Mouse (Mus musculus) forebrain, embryonic 11.5 days (tissue): ENCODE results near the gene Prelid1. TPM values are rescaled to one million over a fixed set of nuclear protein-coding genes. Genes with fewer than 3 reads are reported as not detected.

Experiments
- ATAC-seq: fragments of 200-750 bp; cut with Nextera tagmentation; replicated peaks from 2 replicates; pipeline ENCODE4 v1.8.0; 2017; ENCODE audit warnings: moderate TSS enrichment; ENCODE audit not compliant: low FRiP score
- DNase-seq: peaks from one replicate; pipeline ENCODE4 v3.0.0-alpha.2; 2017; ENCODE audit warnings: low spot score
- H3K27ac ChIP-seq: fragments of 300-500 bp; sonication (generic); 2 replicates; pipeline ENCODE4 v1.5.1; 2014; ENCODE audit warnings: low read depth, low read length
- H3K27me3 ChIP-seq: fragments of 300-500 bp; sonication (generic); 2 replicates; pipeline ENCODE4 v1.6.1; 2014; ENCODE audit warnings: mild to moderate bottlenecking, low read length, mixed read lengths; ENCODE audit not compliant: control insufficient read depth, insufficient read depth
- H3K36me3 ChIP-seq: fragments of 300-500 bp; sonication (generic); 2 replicates; pipeline ENCODE4 v1.6.1; 2014; ENCODE audit warnings: mild to moderate bottlenecking, low read length, moderate library complexity, mixed read lengths; ENCODE audit not compliant: control insufficient read depth, insufficient read depth
- H3K4me1 ChIP-seq: fragments of 300-500 bp; sonication (generic); replicated peaks from 2 replicates; pipeline ENCODE4 v1.6.1; 2014; ENCODE audit warnings: low read length, mixed read lengths; ENCODE audit not compliant: control insufficient read depth, insufficient read depth
- H3K4me2 ChIP-seq: fragments of 300-500 bp; sonication (generic); 2 replicates; pipeline ENCODE4 v1.6.1; 2014; ENCODE audit warnings: low read depth, mild to moderate bottlenecking, low read length, moderate library complexity, mixed read lengths; ENCODE audit not compliant: severe bottlenecking
- H3K4me3 ChIP-seq: fragments of 300-500 bp; sonication (generic); 2 replicates; pipeline ENCODE4 v1.5.1; 2014; ENCODE audit warnings: low read depth, low read length
- H3K9ac ChIP-seq: fragments of 300-500 bp; sonication (generic); 2 replicates; pipeline ENCODE4 v1.6.1; 2014; ENCODE audit warnings: low read length
- H3K9me3 ChIP-seq: fragments of 300-500 bp; sonication (generic); 2 replicates; pipeline ENCODE4 v1.6.1; 2016; ENCODE audit warnings: low read length, mixed read lengths; ENCODE audit not compliant: control insufficient read depth
- WGBS: fragments of 180-500 bp; shearing (Covaris S2); extraction: QIAGEN DNeasy Blood & Tissue Kit; methylation state at CpG from one replicate; pipeline ENCODE4 v1.1.7; 2014; 5-methylcytosine and 5-hydroxymethylcytosine counted together
- polyA plus RNA-seq: library from polyadenylated mRNA; unstranded; fragments of >200 nt; fragmentation: Nextera tagmentation; extraction: Ambion mirVana; gene quantifications from 2 replicates; pipeline ENCODE4 v1.2.1, GENCODE M21; 2014

The Prelid1 gene
- 422 and 451 TPM in 2 replicates for polyA plus RNA-seq

DNA sequence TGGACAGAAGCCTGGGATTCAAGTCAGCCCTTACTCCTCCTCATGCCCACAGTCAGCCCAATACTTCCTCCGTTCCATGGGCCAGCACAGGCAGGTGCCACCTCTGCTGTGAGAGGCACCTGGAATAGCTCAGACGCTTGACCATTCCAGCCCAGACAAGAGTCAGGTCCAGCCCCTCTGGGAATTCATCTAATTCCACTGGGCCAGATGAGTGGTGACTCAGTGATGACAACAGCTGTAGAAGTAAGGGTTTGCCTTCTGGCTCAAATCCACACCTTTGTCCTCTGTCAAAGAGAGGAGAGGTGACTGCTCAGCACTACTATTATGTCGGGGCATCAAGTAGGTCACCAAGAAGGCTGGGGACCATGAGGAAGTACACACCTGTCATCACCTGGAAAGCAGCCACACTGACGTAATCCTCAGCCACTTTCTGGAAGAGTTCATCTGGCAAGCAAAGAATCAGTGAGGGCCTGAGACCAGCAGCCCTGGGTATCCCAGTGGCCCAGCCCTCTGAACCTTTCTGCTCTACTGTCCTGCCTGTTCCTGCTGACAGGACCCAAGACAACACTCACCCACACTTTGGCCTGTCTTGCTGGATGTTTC is at the start of gene Prelid1:
Gene Prelid1 (plus strand): TSS at position 570 of the 603 bp plus-strand sequence.
- Histone ChIP-seq H3K27ac (no peak within 1 kb of the TSS), H3K4me2 (peak within 1 kb of the TSS; percentile 96), H3K36me3 (peaks cover 3% of the 10 kb centered on the region; the same call in 1 of the 2 replicates), H3K4me3 (peak within 1 kb of the TSS; percentile 90), H3K4me1 (peaks cover 7% of the 10 kb centered on the region), H3K9ac (peak within 1 kb of the TSS; percentile 89), H3K9me3 (no peaks in the 10 kb centered on the region), H3K27me3 (no peaks in the 10 kb centered on the region)
- 91% methylated on average over 4 of the region's 4 CpGs for WGBS
- ATAC-seq (no peak), DNase-seq (no peak)

DNA sequence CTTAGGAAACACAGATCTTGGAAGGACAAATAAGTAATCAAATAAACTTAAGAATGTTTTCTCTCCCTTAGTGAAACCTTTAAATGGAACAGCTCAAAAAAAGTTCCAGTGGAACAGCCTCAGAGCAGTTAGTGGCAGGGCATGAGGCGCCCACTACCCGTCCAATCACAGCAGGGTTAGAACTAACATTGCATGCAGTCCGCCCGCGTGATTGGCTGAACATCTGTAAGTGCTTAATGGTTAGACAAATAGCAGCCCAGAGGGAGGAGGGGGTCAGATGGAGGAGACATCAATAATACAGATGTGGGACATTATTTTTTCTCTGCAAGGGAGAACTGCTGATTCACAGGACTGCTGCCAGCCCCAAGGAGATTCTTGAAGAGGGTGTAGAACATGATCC is 43.1 kb upstream of the Prelid1 start:
- no peaks in the 10 kb centered on the region for H3K4me1 ChIP-seq
- H3K36me3 ChIP-seq = peaks cover 6% of the 10 kb centered on the region; the same call in 1 of the 2 replicates
- H3K27ac ChIP-seq = no peak overlapping the region
- H3K9ac ChIP-seq = no peak overlapping the region
- H3K4me3 ChIP-seq = no peak overlapping the region
- H3K4me2 ChIP-seq = no peak overlapping the region
- no peaks in the 10 kb centered on the region for H3K27me3 ChIP-seq
- DNase-seq = no peak
- ATAC-seq = no peak
- 88% methylated on average over 5 of the region's 5 CpGs for WGBS
- H3K9me3 ChIP-seq = no peaks in the 10 kb centered on the region

GRCm38 (mm10) chr13:55277646-55278045 is 42.7 kb upstream of the Prelid1 start:
- Histone ChIP-seq H3K36me3 (peaks cover 8% of the 10 kb centered on the region; the same call in 1 of the 2 replicates), H3K4me3 (no peak overlapping the region), H3K4me1 (no peaks in the 10 kb centered on the region), H3K9ac (no peak overlapping the region), H3K27ac (no peak overlapping the region), H3K27me3 (no peaks in the 10 kb centered on the region), H3K4me2 (no peak overlapping the region), H3K9me3 (no peaks in the 10 kb centered on the region)
- ATAC-seq (no peak), DNase-seq (no peak)
- WGBS = 93% methylated on average over 5 of the region's 5 CpGs

DNA sequence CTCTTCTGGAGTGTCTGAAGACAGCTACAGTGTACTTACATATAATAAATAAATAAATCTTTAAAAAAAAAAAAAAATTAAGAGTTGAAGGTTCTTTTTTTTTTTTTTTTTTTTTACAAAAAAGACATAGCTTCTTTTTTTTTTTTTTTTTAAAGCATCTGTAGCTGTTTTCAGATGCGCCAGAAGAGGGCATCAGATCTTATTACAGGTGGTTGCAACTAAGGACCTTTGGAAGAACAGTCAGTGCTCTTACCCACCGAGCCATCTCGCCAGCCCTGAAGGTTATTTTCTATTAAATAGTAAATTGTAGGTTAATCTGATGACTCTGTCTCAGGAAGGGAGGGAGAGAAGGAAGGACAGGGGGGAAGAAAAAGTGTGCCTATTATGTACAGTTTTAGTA is 31.4 kb upstream of the Prelid1 start:
- Histone ChIP-seq H3K4me1 (no peaks in the 10 kb centered on the region), H3K27me3 (no peaks in the 10 kb centered on the region), H3K36me3 (peaks cover 9% of the 10 kb centered on the region; the same call in 1 of the 2 replicates), H3K9ac (no peak overlapping the region), H3K4me3 (no peak overlapping the region), H3K9me3 (no peaks in the 10 kb centered on the region), H3K27ac (no peak overlapping the region), H3K4me2 (no peak overlapping the region)
- ATAC-seq (no peak), DNase-seq (no peak)
- 85% methylated on average over 3 of the region's 3 CpGs for WGBS

DNA sequence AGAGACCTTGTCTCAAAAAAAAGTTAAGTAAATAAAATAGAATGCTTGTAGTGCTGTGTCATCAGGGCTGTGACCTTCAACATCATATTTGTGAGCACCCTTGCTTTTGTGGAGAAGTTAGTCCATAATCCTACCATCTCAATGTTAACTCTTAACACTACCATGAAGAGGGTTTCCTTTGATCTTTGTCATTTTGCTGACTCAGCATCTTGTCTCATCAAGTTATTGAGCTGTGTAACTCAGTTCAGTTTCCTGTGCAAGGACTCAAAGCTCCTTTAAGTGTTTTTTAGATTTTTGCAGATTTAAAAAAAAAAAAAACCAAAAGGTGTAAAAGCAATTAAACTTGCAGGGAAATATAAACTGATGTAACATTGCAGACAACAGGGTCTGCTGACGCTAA is 23.5 kb upstream of the Prelid1 start:
- Histone ChIP-seq H3K4me2 (no peak overlapping the region), H3K27ac (no peak overlapping the region), H3K4me1 (no peaks in the 10 kb centered on the region), H3K9me3 (no peaks in the 10 kb centered on the region), H3K4me3 (no peak overlapping the region), H3K36me3 (peaks cover 17% of the 10 kb centered on the region), H3K27me3 (no peaks in the 10 kb centered on the region), H3K9ac (no peak overlapping the region)
- 92% methylated on average over 1 of the region's 1 CpGs for WGBS
- ATAC-seq (no peak), DNase-seq (no peak)

GRCm38 (mm10) chr13:55300913-55301312 is 19.4 kb upstream of the Prelid1 start:
- 91% methylated on average over 5 of the region's 5 CpGs for WGBS
- DNase-seq (no peak), ATAC-seq (no peak)
- no peak overlapping the region for H3K4me3 ChIP-seq
- H3K9ac ChIP-seq = no peak overlapping the region
- no peaks in the 10 kb centered on the region for H3K9me3 ChIP-seq
- H3K27me3 ChIP-seq = no peaks in the 10 kb centered on the region
- H3K4me1 ChIP-seq = no peaks in the 10 kb centered on the region
- H3K27ac ChIP-seq = no peak overlapping the region
- H3K36me3 ChIP-seq = peaks cover 18% of the 10 kb centered on the region; the same call in 1 of the 2 replicates
- H3K4me2 ChIP-seq = no peak overlapping the region

GRCm38 (mm10) chr13:55312028-55312630 is 8.2 kb upstream of the Prelid1 start:
- ATAC-seq = no peak
- peaks cover 20% of the 10 kb centered on the region for H3K36me3 ChIP-seq
- H3K4me2 ChIP-seq = no peak overlapping the region
- H3K4me3 ChIP-seq = no peak overlapping the region
- H3K27ac ChIP-seq = no peak overlapping the region
- H3K4me1 ChIP-seq = no peaks in the 10 kb centered on the region
- H3K9me3 ChIP-seq = no peaks in the 10 kb centered on the region
- DNase-seq = no peak
- 92% methylated on average over 8 of the region's 8 CpGs for WGBS
- H3K9ac ChIP-seq = no peak overlapping the region
- no peaks in the 10 kb centered on the region for H3K27me3 ChIP-seq

GRCm38 (mm10) chr13:55313051-55313450 is 7.2 kb upstream of the Prelid1 start:
- Histone ChIP-seq H3K27me3 (no peaks in the 10 kb centered on the region), H3K36me3 (peaks cover 15% of the 10 kb centered on the region), H3K9me3 (no peaks in the 10 kb centered on the region), H3K4me1 (no peaks in the 10 kb centered on the region), H3K4me3 (no peak overlapping the region), H3K27ac (no peak overlapping the region), H3K4me2 (no peak overlapping the region), H3K9ac (no peak overlapping the region)
- DNase-seq = no peak
- no peak for ATAC-seq
- WGBS = 89% methylated on average over 9 of the region's 9 CpGs
